Mouse (Mus musculus): ENCODE measurements at regions not wholly inside any gene's neighbourhood (a gene's known extent, or its start where the extent isn't known, plus 50 kb on each side); places are given as distances from the start of the nearest gene placed in this dataset.

DNA sequence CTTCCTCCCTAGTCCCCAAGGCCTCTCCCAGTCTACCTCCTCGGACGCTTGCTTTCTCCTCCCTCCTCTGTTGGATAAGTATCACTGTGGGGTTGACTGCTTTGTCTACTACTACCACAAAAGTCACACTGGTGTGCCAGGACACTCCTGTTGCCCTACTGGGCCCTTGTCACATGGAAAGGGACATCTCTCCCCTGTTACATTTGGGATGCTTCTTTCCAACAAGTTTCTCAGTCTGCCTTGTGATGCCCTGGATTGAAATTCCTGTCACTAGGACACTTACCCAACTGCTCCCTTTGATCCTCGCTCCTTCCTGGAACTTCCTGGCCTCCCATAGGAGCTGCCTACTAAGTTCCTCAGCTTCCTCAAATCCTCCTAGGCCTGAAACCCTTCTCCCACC lies 501.9 kb upstream of the Nox3 start:
- DNase-seq (ENCODE audit: low spot score in 2 of 2): no peak

DNA sequence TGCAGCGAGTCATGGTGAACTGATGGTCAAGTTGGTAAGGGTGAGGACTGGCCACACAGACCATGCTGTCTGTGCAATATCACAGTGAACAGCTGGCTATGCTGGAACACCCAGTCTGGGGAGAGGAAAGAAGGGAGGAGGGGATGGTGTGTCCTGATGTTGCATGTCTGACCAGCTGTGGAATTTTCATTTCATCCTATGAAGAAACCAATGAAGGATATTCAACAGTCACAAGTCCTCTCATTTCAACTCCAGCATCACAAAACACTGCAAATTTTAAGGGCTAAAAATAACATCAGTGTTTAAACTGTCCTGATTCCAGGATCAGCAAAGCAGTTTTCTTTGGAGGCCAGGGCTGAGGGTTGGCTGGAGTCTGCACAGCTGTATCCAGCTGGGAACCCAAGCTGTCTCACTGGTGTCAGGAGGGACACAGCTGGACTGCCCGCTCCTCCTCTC lies 503.7 kb upstream of the Nox3 start:
- no peak for DNase-seq (ENCODE audit: low spot score in 2 of 2)

DNA sequence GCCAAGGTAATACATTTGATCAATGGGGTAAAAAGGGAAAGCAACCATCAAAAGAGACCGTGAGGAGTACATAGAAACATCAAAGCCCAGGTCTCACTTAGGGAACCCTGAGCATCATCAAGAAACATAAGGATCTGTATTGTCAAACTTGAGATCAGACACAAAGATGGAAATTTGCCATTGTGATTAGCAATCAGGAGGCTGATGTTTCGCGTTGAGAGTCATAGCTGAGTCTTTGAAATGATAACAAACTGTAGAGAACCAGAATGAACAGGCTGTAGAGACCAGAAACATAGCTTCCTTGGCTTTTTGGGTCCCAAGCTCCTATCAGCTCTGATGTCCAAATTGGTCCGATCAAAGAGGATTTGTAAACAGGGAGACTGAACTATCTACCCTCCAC lies 505.2 kb upstream of the Nox3 start:
- DNase-seq (ENCODE audit: low spot score in 2 of 2): no peak

DNA sequence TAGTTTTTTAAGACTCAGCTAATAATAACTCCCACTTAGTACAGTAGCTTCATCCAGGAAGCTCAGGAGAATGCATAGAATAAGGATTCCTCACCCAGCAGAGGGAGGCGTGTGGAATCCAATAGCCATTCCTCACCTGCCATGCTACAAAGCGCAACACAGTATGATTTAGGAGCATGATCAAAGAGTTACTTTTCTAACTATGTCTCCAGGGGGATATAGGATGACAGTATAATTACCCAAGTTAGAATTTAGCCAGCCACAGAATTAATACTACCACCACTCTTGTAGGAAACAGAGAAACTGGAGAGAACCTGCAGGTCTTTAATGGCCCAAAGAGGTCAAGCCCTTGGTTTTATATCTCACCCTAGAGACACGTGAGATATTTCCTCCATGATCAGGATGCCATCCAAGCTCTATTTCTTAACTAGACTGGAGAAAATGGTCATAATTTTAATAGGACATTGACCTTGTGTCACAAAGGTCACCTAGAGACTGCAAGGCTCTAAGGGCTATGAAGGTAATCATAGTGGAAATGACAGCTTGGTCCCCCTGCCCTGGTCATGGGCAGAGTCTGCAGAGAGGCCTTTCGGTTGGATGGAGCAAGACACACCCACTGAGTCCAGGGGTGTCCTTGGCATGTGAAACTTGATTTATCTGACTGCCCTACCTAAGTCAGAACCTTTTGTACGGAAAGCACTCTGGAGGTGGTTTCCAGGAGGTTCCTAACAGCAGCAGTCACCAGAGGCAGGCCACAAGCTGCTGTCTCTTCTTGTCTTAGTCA lies 512.3 kb upstream of the Nox3 start:
- DNase-seq (ENCODE audit: low spot score in 2 of 2): no peak

DNA sequence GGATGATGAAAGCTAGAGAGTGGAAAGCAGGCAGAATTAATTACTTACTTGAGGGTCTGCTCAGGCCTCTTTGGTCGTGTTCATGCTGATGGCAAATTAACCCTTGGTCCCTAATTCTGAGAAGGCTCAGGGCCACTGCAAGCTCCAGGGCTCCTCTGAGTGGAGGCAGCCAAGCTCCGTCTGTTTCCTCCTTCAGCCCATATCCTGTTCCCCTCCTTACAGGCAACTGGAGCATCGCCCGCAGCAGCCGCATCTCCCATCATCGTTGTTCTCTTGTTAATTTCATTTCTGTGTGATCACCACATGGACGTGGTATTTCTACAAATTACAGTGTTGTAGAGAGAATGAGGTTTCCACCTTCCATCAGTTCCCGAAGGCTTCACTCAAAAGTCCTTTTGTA lies 513.6 kb upstream of the Nox3 start:
- no peak for DNase-seq (ENCODE audit: low spot score in 2 of 2)

DNA sequence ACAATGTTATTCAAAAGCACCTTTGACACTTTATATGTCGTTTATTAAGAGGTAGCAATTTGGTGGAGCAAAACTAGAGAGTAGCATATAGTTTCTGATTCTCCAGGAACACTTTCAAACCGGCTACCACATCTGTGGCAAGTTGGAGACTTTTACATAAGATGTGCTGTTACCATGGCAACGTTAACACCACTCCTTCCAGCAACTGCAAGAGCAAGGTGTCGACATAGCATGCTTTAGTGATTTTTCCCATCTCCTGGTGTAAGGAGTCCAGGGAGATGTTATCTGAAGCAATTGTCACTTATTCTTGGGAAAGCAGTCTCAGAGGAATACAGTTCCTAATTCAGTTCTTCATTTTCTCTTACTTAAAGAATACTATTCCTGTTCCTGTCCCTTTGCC lies 516.5 kb upstream of the Nox3 start:
- no peak for DNase-seq (ENCODE audit: low spot score in 2 of 2)

DNA sequence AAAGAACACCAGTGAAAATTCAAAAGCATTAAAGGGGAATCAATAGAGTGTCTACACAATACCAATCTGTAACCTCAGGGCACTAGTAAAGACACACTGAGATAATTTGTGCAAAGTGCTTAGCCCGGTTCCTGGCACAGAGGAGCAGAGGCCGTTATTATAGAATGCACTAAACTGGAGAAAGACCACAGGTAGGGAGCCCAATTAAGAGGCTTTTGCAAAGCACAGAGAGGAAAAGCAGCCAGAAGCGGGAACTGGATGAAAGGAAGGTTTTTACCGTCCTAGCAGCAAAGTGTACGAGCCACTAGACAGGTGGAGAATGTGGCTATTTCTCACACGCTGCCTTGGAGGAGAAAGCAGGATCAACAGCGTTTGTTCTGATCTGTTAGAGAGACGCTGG lies 518.9 kb upstream of the Nox3 start:
- DNase-seq (ENCODE audit: low spot score in 2 of 2): no peak

DNA sequence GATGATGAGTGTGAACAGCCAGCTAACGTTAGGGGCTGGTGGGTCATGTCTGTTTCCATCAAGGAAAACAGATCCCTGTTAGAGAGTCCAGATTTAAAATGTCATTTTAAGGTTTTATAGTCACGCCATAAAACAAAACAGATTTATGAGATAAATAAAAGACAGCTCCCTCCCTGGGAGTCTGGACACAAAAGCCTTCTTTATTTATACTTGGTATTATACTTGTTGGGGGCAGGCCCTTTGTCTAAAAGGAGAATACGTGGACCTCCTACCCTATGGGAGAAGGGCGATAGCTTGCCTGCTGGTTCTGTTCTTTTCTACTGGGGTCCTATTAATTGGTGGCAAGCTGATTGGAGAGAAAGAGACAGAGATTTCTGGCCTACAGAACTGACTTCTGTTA lies 520.1 kb upstream of the Nox3 start:
- DNase-seq (ENCODE audit: low spot score in 2 of 2): no peak

DNA sequence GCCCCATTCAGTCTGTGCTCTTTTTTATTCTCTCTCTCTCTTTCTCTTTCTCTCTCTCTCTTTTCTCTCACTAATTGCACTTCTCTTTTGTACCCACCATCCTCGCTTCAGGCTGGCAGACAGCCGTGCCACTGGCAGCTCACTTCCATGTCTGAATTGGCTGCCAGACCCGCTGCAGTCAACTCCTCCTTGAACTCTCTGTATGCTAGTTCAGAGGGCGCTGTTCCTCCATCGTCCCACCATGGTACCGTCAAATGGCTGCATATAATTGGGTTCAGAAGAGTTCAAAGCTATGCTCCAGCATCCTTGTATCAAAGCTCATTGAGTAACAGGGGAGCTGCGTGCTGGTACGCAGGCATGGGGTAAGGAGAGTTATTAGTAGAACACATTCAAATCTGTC lies 520.7 kb upstream of the Nox3 start:
- DNase-seq (ENCODE audit: low spot score in 2 of 2): no peak

DNA sequence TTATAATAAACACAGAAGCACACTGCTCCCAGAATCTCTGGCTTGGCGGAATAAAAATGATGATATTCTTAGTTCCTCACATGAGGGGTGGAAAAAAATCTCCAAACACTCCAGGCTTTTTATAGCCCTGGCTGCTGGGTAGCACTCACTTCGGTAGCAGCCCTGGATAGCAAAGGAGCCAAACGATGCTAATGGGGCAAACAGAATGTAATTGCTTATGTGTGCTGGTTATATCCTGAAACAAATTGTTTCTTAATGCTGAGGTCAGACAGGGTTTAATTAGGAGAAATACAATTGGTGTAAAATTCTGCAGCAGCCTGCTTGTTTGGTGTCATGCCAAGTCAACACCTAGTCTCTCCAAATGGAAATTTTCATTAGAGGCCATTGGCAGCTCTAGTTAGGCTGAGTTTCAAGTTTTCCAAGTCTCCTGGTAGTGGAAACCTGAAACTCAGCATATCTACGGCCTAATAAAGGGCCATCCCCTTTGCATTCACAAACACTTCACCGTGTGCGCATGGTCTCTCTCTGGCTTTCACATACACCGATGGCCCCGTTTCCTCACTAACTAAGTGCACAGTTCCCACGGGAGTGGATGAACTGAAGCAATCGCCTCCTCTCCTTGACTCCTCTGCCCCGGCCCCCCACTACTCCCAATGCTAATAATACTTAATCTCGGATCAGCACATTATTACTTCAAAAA lies 524.8 kb upstream of the Nox3 start:
- peak; percentile 15 to 30 for DNase-seq (ENCODE audit: low spot score in 2 of 2)

DNA sequence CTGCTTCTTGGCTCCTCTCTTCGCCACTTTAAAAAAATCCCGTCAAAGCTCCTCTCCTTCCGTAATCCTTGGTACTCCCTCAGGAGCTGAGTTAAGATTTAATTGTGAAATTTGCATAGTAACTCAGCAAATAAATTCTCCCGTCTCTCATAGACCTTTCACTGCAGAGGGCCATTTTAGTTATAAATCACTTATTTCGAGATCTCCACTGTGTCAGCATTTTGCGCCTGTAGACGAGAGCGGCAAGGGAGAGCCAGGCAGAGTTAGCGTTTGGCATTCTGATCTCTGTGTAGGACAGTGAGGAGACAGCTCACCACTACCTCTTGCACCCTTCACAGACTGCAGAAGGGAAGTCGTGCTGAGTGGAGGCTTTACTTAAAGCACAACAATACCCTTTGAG lies 531.8 kb upstream of the Nox3 start:
- DNase-seq (ENCODE audit: low spot score in 2 of 2): no peak

DNA sequence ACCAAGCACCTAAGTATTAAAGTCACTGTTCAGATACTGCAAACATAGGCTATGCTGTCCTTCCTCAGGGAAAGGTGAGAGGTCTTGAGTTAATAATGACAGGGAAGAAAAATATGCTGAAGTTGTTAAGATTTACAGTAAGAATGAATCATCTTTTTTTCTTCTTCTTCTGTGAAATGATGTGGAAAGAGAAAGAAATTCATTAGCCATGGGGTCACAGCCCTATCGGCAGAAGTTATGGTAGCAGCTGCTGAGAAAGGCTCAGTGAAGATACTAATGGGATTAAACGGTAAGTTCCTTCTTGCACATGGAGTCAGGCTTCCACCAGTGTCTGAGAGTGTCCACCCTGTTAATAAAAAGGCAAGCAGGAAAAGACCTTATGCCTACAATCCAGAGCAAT lies 533.9 kb upstream of the Nox3 start:
- DNase-seq (ENCODE audit: low spot score in 2 of 2): no peak

DNA sequence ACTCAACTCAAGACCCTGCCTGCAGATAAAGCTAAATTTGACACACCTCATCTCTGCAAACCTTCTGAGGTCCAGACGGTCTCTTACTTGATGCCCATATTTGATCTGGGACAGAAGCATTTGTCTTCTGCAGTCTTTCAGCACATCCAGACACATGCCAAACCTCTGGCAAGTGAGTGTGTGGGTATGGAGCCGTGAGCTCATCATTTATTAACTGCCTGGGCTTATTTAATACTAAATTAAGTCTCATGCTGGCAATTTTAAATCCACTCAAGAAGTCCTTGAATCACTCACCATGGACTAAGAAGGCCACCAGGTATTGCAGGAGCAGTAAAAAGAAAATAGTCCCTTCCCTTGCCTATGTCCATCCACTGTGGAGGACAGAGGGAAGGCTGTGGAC lies 554.4 kb upstream of the Nox3 start:
- DNase-seq (ENCODE audit: low spot score in 2 of 2): no peak

DNA sequence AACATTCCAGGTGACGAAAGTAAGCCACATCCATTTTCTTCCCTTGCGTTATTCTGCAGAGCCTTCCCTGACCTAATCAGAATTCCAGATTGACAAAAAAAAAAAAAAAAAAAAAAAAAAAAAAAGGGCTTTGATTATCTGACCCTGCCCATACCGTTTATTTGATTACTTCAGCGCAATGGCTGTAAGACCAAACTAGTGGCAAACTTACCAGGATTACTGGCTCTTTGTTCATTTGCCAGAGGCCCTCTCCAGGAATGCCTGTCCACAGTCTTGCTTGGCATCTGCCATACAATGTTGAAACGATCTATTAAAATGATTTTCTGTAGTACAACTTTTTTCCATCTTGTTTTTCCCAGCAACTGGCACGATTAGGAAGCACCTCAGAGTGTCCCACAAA lies 569.4 kb upstream of the Nox3 start:
- DNase-seq (ENCODE audit: low spot score in 2 of 2): no peak

DNA sequence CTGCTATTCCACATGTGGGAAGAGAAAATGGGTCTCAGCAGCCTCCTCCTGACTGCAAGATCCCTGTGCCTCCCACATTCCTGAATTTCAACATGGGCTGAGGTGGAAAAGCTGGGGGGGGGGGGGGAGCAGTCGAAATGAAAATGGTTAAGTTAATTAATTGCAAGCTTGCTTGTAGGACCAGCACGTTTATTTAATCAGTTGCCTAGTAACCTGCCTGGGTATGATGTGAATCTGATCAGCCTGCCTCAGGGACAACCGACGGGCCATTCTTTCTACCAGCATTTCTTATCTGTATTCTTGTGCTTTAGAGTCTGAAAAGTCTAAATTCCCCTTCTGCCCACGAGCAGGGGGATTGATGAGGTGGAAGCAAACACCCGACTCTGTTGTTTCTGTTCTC lies 569.9 kb upstream of the Nox3 start:
- DNase-seq (ENCODE audit: low spot score in 2 of 2): no peak

DNA sequence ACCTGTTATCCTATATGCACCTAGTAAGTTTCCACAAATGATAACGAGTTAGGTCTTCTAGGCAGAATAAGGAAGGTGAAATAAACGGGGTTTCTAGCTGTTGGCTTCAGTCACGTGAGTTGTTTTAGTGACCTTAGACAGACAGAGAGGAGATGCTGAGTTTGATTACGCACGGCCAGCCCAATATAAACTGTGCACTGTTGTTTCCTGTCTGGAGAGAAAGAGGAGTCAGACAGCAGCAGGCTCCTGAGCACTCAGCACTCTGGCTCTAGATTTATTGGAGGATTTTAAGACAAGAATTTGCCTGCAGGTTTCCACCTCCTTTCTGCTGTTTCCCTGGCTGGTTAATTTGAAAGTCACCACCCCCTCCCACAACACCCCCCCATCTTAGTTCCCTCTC lies 570.4 kb upstream of the Nox3 start:
- no peak for DNase-seq (ENCODE audit: low spot score in 2 of 2)

DNA sequence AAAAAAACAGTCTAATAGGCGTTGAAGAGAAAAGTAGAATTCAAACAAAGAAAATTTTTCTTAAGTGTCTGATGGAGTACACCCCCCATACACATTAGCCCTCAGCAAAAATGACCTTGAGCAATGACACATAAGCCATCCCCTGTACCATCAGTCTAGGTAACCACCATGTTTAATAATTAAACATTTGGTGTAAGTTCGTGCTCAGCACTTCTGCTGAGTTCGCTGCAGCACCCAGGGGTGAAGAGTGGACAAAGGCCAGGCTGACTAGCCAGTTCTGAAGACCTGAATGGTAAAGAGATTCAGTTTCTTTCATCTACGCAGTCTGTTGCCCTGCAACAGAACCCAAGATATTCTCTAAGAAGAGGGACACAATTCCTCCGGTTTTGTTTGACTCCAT lies 572.3 kb upstream of the Nox3 start:
- no peak for DNase-seq (ENCODE audit: low spot score in 2 of 2)

DNA sequence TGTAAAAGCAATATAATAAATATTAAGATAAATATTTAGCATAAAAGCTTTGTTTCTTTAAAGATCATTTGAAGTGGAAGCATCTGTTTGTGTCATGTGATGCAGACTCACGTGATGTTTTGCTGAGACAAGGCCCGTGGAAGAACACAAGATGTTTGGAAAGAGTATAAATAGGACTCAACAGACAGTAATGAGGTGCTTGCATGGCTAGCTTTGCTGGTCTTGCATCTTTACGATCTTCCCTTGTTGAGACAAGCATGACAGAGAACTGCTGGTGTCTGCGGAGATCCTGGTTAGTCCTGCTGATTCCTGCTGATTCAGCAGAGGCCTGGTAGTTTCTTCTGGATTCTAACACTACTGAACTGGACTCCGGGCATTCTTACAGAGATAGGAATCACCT lies 576.4 kb upstream of the Nox3 start:
- no peak for DNase-seq (ENCODE audit: low spot score in 2 of 2)

DNA sequence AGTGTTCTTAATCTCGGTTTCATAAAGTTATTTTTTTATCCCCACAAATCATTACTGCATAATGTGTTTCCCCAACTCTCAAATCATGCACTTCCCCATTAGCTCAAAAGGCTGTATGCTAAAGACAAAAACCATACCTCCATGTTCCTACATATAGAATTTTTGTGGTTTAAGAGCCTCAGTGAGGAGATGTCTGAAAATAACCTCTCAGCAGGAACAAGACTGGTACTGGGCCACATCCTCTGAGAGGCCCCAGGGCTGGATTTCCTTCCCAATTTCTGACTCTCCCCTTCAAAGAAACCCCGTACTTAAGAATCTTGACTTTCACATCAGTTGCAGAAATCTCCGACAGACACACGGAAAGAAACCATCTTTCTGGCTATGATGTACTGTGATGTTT lies 580.7 kb upstream of the Nox3 start:
- DNase-seq (ENCODE audit: low spot score in 2 of 2): no peak

DNA sequence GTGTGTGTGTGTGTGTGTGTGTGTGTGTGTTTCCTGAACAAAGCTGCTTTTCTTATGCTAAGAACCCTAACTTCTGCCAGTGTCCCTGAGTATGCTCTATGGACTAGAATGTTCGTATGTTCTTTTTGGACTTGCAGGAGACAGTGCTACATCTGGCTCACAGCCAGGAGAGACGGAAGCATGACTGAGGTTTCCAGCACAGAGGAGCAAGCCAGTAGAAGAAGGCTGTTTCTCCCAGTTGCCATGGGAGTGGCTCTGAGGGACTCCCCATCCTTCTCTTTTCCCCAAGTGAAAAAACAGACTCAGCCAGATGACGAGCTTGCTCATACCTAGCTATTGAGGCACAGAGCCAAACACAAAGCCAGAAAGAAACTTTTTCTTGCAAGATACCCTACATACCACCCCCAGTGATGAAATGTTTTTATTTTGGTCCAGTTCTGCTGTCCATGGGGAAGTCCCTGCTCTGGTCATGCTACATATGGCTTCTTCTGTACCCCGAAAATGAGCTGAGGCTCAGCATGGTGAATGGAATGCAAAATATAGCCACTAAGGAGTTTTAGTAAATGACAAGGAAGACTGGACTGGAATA lies 582.3 kb upstream of the Nox3 start:
- no peak for DNase-seq (ENCODE audit: low spot score in 2 of 2)

DNA sequence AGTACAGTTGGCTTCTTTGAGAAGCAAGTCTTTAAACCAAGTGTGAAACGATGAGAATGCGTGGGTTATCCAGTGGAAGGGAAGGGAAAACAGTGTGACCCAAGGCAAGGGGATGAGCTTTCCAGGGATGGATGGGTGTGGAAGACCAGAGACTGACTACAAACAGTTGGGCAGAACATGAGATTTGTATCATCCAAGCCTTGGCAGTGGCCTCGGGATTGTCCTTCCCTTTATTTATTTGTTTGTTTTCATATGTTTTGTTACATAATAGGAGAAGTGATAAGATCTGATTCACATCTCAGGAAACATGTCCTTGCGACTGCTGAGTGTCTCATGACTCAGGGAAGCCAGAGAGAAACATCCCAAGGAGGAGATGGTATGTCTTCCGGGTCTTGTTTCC lies 585.4 kb upstream of the Nox3 start:
- DNase-seq (ENCODE audit: low spot score in 2 of 2): no peak

DNA sequence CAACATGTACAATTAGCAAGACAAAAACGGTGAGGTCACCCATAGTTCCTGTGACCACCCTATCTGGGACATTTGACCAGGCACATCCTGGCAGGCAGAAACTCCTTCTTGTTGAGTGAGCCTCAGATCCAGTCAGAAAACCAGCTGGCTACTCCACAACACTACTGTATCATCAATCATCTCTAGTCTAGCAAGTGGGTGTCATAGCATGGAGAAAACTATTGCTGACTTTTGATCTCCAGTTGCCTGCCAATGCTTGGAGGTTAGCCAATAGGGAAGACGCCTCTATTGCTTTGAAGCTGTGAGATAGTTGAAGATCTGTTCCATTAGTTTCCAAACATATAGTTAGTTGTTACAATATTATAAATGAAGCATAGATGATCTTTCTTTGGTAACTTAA lies 595.4 kb upstream of the Nox3 start:
- no peak for DNase-seq (ENCODE audit: low spot score in 2 of 2)
